Mouse (Mus musculus) liver, adult 2 months (tissue): ENCODE measurements around the gene Rasal2.

ENCODE experiments used
- CTCF ChIP-seq: fragments of 200-500 bp; IDR thresholded peaks from 2 replicates; pipeline ENCODE4 v1.5.1; 2011; ENCODE audit warnings: low read depth, low read length, control low read depth
- POLR2A ChIP-seq: fragments of 200-500 bp; IDR thresholded peaks from 2 replicates; pipeline ENCODE4 v1.6.1; 2011; ENCODE audit warnings: low read length, control low read depth; ENCODE audit not compliant: insufficient read depth; ENCODE audit errors: extremely low read depth

- TF ChIP-seq CTCF, result no peak
- TF ChIP-seq POLR2A, result no peak
Measured at GRCm38 (mm10) chr1:157114492-157114891, 297.9 kb downstream of the Rasal2 start.
